8 mouse cellular contexts compared by ENCODE assay signal in genomic region chr7:145159283-145160240, GRCm38 (mm10). TPM values are rescaled to one million over a fixed set of nuclear protein-coding genes. Genes with fewer than 3 reads are reported as not detected.
DNase-seq lines count a peak whose midpoint lies in the region; ATAC-seq lines count a peak whose summit lies in the region.

No protein-coding gene starts in this region.

- no peaks in the 10 kb centered on the region for H3K36me3 ChIP-seq in kidney, embryonic 16.5 days (ENCODE audit: insufficient read depth, low read length)
- no peaks in the 10 kb centered on the region for H3K36me3 ChIP-seq in midbrain, embryonic 11.5 days (ENCODE audit: control insufficient read depth, insufficient read depth, low read length)

- ATAC-seq in kidney, embryonic 16.5 days (ENCODE audit: low FRiP score, low TSS enrichment): peak; percentile 86
- peak; percentile 69 for ATAC-seq in midbrain, embryonic 11.5 days (ENCODE audit: low FRiP score)

- H3K27ac ChIP-seq in kidney, embryonic 16.5 days (ENCODE audit: low read length): peak overlapping the region; percentile 69
- H3K27ac ChIP-seq in midbrain, embryonic 11.5 days (ENCODE audit: low read depth, low read length): peak overlapping the region; percentile 13; the same call in 1 of the 2 replicates

- H3K27me3 ChIP-seq in kidney, embryonic 16.5 days (ENCODE audit: insufficient read depth, low read length): no peaks in the 10 kb centered on the region
- H3K27me3 ChIP-seq in midbrain, embryonic 11.5 days (ENCODE audit: control insufficient read depth, insufficient read depth, low read length): no peaks in the 10 kb centered on the region

- no peak overlapping the region for H3K4me2 ChIP-seq in kidney, embryonic 16.5 days (replicated peaks; ENCODE audit: low read depth, low read length)
- no peak overlapping the region for H3K4me2 ChIP-seq in midbrain, embryonic 11.5 days

- 0 out of 2 replicates have a peak overlapping the region, but pooled peaks have one; percentile 15 for H3K9ac ChIP-seq in kidney, embryonic 16.5 days (replicated peaks; ENCODE audit: low read length)
- 0 out of 2 replicates have a peak overlapping the region, but pooled peaks have one; percentile 0 for H3K9ac ChIP-seq in midbrain, embryonic 11.5 days (ENCODE audit: low read length)

- peaks cover 18% of the 10 kb centered on the region for H3K4me1 ChIP-seq in kidney, embryonic 16.5 days (ENCODE audit: insufficient read depth, low read length)
- H3K4me1 ChIP-seq in midbrain, embryonic 11.5 days (ENCODE audit: control insufficient read depth, insufficient read depth, low read length): peaks cover 19% of the 10 kb centered on the region

- H3K4me3 ChIP-seq in kidney, embryonic 16.5 days (ENCODE audit: low read length): no peak overlapping the region
- H3K4me3 ChIP-seq in midbrain, embryonic 11.5 days (ENCODE audit: low read depth, low read length): no peak overlapping the region

- 23% methylated on average over 13 of the region's 13 CpGs for WGBS in kidney, embryonic 16.5 days
- WGBS in midbrain, embryonic 11.5 days: 16% methylated on average over 13 of the region's 13 CpGs

- peak; percentile 36 for DNase-seq in right cerebral cortex, postnatal 10 days (ENCODE audit: low spot score in 2 of 2)
- DNase-seq in right cerebral cortex, adult 18-20 months: no peak
- DNase-seq in forelimb bud, embryonic 11.5 days (ENCODE audit: low read depth, low spot score): peak; percentile 40
- peak; percentile 89 for DNase-seq in midbrain, embryonic 11.5 days (ENCODE audit: low spot score, missing footprints)
- no peak for DNase-seq in thymus, adult 18-20 months
- DNase-seq in adrenal gland, adult 2 months: no peak
- no peak for DNase-seq in cerebellum, adult 11-12 months

- H3K9me3 ChIP-seq in kidney, embryonic 16.5 days (ENCODE audit: low read length): no peaks in the 10 kb centered on the region
- no peaks in the 10 kb centered on the region for H3K9me3 ChIP-seq in midbrain, embryonic 11.5 days (ENCODE audit: control insufficient read depth, low read length)

RNA-seq across cellular contexts. Expression of gene 1810010D01Rik, which starts 48.4 kb away (rescaled TPM):
- polyA plus RNA-seq in kidney, embryonic 16.5 days (2015; fragmentation: Nextera tagmentation; extraction: Ambion mirVana): 0.27 and 0.30 TPM in 2 replicates
- 0.49 TPM in 1 of 2 replicates, not detected in the other for polyA plus RNA-seq in midbrain, embryonic 11.5 days (2014; fragmentation: Nextera tagmentation; extraction: Ambion mirVana)
- total RNA-seq in adrenal gland, adult 2 months (2021): under 1 TPM in 1 of 2 experiments, not detected in 1; 0.48 TPM
- 1.1 and 1.7 TPM in 2 replicates for polyA plus RNA-seq in adrenal gland, adult 2 months (2012; rRNA removed)

Comparison
In these comparisons a context has a peak if more than half of its experiments do, and no peak if none do; other contexts are left out.
1. DNase-seq: peak in right cerebral cortex, postnatal 10 days (2 of 2), forelimb bud, embryonic 11.5 days (single experiment) and midbrain, embryonic 11.5 days (single experiment); none in right cerebral cortex, adult 18-20 months (single experiment), thymus, adult 18-20 months (0 of 2), adrenal gland, adult 2 months (single experiment) and cerebellum, adult 11-12 months (single experiment).